In genomic region chr12:80112852-80113551, GRCm38 (mm10) we compare ENCODE assay signal across 7 mouse cellular contexts. TPM values are rescaled to one million over a fixed set of nuclear protein-coding genes. Genes with fewer than 3 reads are reported as not detected.
DNase-seq lines count a peak whose midpoint lies in the region; TF ChIP-seq lines count a peak whose summit lies in the region.

Gene Zfp36l1, minus strand, starts transcription at chr12:80113013.

- peak; percentile 95 for DNase-seq in T-cell, adult 2 months (ENCODE audit: low spot score)
- peak; percentile 94 for DNase-seq in gastrocnemius, postnatal 10 days
- peak; percentile 98 for DNase-seq in hindlimb bud, embryonic 11.5 days (ENCODE audit: extremely low spot score, low read depth, low spot score)
- peak; percentile 56 to 75 for DNase-seq in left cerebral cortex, postnatal 25 days (ENCODE audit: low spot score in 2 of 2)
- DNase-seq in mesoderm, embryonic 11.5 days (ENCODE audit: low read depth, low spot score): peak; percentile 97
- DNase-seq in skeletal muscle tissue, adult 2 months (ENCODE audit: low read depth, low spot score): peak; percentile 98

- peak within 1 kb of the TSS; percentile 88 for H3K27ac ChIP-seq in cortical plate, adult 2 months (ENCODE audit: insufficient read depth, low read length)

- intact Hi-C loops in left cerebral cortex, postnatal 25 days (cut with DNase I): loop anchor here (5.0 kb wide), 3 partner anchors 146 to 371 kb away; no protein-coding TSS in a partner anchor

- peak; percentile 89 for TF ChIP-seq POLR2A in cortical plate, adult 2 months (IDR thresholded peaks at IDR 0.05; ENCODE audit: extremely low read depth, insufficient read depth, low read length)

- no peak for TF ChIP-seq CTCF in cortical plate, adult 2 months (IDR thresholded peaks at IDR 0.05; ENCODE audit: extremely low read depth, insufficient read depth, low read length)

- no peaks in the 10 kb centered on the region; the same call in 1 of the 2 replicates for H3K4me1 ChIP-seq in cortical plate, adult 2 months (ENCODE audit: control insufficient read depth, insufficient read depth, low read length)

- peak within 1 kb of the TSS; percentile 65 for H3K4me3 ChIP-seq in cortical plate, adult 2 months (ENCODE audit: insufficient read depth, low read length)

RNA-seq across cellular contexts. Expression of gene Zfp36l1, which starts in this region (rescaled TPM):
- polyA plus RNA-seq in cortical plate, adult 2 months (2012; rRNA removed): 21.8 and 23.3 TPM in 2 replicates
- 10 to 100 TPM; 80.4 to 90.5 TPM for total RNA-seq in gastrocnemius, postnatal 10 days (2021)
- total RNA-seq in left cerebral cortex, postnatal 25 days (2021): 10 to 100 TPM; 35.3 to 42.8 TPM

Comparison
In these comparisons a context has a peak if more than half of its experiments do, and no peak if none do; other contexts are left out.
1. Peak in every context shown above with its lines: DNase-seq, H3K4me3 ChIP-seq and H3K27ac ChIP-seq.